Mouse (Mus musculus) adrenal gland, adult 18-20 months (tissue): ENCODE measurements around the gene Hoxa9. TPM values are rescaled to one million over a fixed set of nuclear protein-coding genes. Genes with fewer than 3 reads are reported as not detected.
A peak's percentile ranks its signal among the peaks of the same experiment; 100 is the strongest.

Source experiments
- DNase-seq, 2 experiments: peaks; one replicate each; pipeline ENCODE4 v3.0.0; 2021 to 2022; ENCODE audit warnings: low spot score in 2 of 2
- total RNA-seq, 2 experiments: library from RNA; stranded (reverse); gene quantifications; 1 replicate in 1 of 2; 2 replicates in 1 of 2; pipeline ENCODE4 v1.2.3; 2021

The Hoxa9 gene
- total RNA-seq, 2 experiments from 2014 or later, result 0.19 to 0.30 TPM

GRCm38 (mm10) chr6:52231885-52232567, 1.1 kb upstream of the Hoxa9 start:
- peak in 1 of 2 experiments; percentile 20 for DNase-seq

- no peak for DNase-seq
Observed at GRCm38 (mm10) chr6:52229558-52230416, 1.1 kb downstream of the Hoxa9 start.

- DNase-seq, result no peak
Observed at GRCm38 (mm10) chr6:52228475-52229465, 2.1 kb downstream of the Hoxa9 start.

- no peak for DNase-seq
Observed at GRCm38 (mm10) chr6:52227470-52228222, 3.2 kb downstream of the Hoxa9 start.

GRCm38 (mm10) chr6:52226569-52227257, 4.2 kb downstream of the Hoxa9 start:
- no peak for DNase-seq

GRCm38 (mm10) chr6:52225612-52226568, 5.0 kb downstream of the Hoxa9 start:
- no peak for DNase-seq

GRCm38 (mm10) chr6:52224895-52225611, 5.8 kb downstream of the Hoxa9 start:
- no peak for DNase-seq

- DNase-seq, result no peak
Observed at GRCm38 (mm10) chr6:52223939-52224760, 6.7 kb downstream of the Hoxa9 start.

- no peak for DNase-seq
Observed at GRCm38 (mm10) chr6:52222729-52223128, 8.2 kb downstream of the Hoxa9 start.

GRCm38 (mm10) chr6:52221993-52222685, 8.8 kb downstream of the Hoxa9 start:
- no peak for DNase-seq

- peak; percentile 91 to 93 for DNase-seq
Observed at GRCm38 (mm10) chr6:52221337-52221992, 9.4 kb downstream of the Hoxa9 start, which contains the start of gene Hoxa7. Gene Hoxa7, minus strand, starts transcription at chr6:52221854.

- no peak for DNase-seq
Observed at GRCm38 (mm10) chr6:52220865-52221310, 10.0 kb downstream of the Hoxa9 start.

GRCm38 (mm10) chr6:52220003-52220864, 10.7 kb downstream of the Hoxa9 start:
- DNase-seq, result peak in 1 of 2 experiments; percentile 23

- DNase-seq, result peak in 1 of 2 experiments; percentile 17
Observed at GRCm38 (mm10) chr6:52219234-52219942, 11.5 kb downstream of the Hoxa9 start.
